Comparison of ENCODE assay signal across 8 mouse cellular contexts in the genomic region with DNA sequence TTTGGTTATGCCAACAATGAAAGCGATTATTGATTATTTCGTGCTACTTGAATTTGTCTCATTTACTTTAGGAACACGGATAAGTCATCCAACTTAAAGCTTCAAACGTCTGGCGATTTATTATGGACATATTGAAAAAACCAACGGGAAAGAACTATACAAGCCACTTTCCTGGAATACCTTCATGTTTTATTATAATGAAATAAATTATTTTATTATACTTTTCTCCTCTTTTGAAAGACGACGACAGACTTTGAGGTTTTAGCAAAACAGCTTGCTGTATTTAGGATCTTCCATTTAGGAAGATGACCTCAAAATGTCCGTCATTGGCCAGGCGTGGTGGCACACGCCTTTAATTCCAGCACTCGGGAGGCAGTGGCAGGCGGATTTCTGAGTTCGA. TPM values are rescaled to one million over a fixed set of nuclear protein-coding genes. Genes with fewer than 3 reads are reported as not detected.
DNase-seq lines count a peak whose midpoint lies in the region; ATAC-seq and TF ChIP-seq lines count a peak whose summit lies in the region.

No protein-coding gene starts in this region.

- peak overlapping the region; percentile 69 for H3K27ac ChIP-seq in heart, adult 2 months
- peak overlapping the region; percentile 60; the same call in 1 of the 2 replicates for H3K27ac ChIP-seq in forebrain, embryonic 13.5 days
- H3K27ac ChIP-seq in liver, embryonic 15.5 days (replicated peaks) = peak overlapping the region; percentile 96

- peak overlapping the region; percentile 49 for H3K4me3 ChIP-seq in heart, adult 2 months
- peak overlapping the region; percentile 57 for H3K4me3 ChIP-seq in forebrain, embryonic 13.5 days
- H3K4me3 ChIP-seq in liver, embryonic 15.5 days (replicated peaks) = peak overlapping the region; percentile 72

- no peaks in the 10 kb centered on the region for H3K9me3 ChIP-seq in forebrain, embryonic 13.5 days (replicated peaks)
- no peaks in the 10 kb centered on the region for H3K9me3 ChIP-seq in liver, embryonic 15.5 days (replicated peaks)

- H3K9ac ChIP-seq in heart, adult 2 months (ENCODE audit: low read depth, low read length) = no peak overlapping the region
- H3K9ac ChIP-seq in forebrain, embryonic 13.5 days = no peak overlapping the region; the same call in 1 of the 2 replicates
- peak overlapping the region; percentile 32 for H3K9ac ChIP-seq in liver, embryonic 15.5 days

- DNase-seq in heart, adult 2 months = no peak
- DNase-seq in heart, postnatal 36 days = no peak
- peak; percentile 56 for DNase-seq in 416B (ENCODE audit: low read depth)
- DNase-seq in urinary bladder, postnatal 10 days (ENCODE audit: low spot score) = no peak
- DNase-seq in urinary bladder, adult 2 months (ENCODE audit: low spot score) = no peak
- no peak for DNase-seq in yolk sac, embryonic 10.5 days (ENCODE audit: low spot score)

- TF ChIP-seq POLR2A in heart, adult 2 months (IDR thresholded peaks at IDR 0.05; ENCODE audit: insufficient read depth, low read depth, low read length) = no peak

- intact Hi-C loops in heart, adult 2 months (cut with DNase I) = no loop called here
- intact Hi-C loops in heart, postnatal 36 days (cut with DNase I) = loop anchor here (5.0 kb wide), 1 partner anchor 127 kb away; a partner anchor contains a TSS

- WGBS in heart, adult 2 months = 48% methylated on average over 14 of the region's 14 CpGs
- 60% methylated on average over 14 of the region's 14 CpGs for WGBS in forebrain, embryonic 13.5 days
- WGBS in liver, embryonic 15.5 days (ENCODE audit: insufficient replicate concordance) = 38% methylated on average over 14 of the region's 14 CpGs

- peak overlapping the region; percentile 52 for H3K4me2 ChIP-seq in forebrain, embryonic 13.5 days
- peak overlapping the region; percentile 80 for H3K4me2 ChIP-seq in liver, embryonic 15.5 days

- no peaks in the 10 kb centered on the region for H3K27me3 ChIP-seq in heart, adult 2 months (ENCODE audit: control insufficient read depth, insufficient read depth, low read length)
- H3K27me3 ChIP-seq in forebrain, embryonic 13.5 days = no peaks in the 10 kb centered on the region
- H3K27me3 ChIP-seq in liver, embryonic 15.5 days = no peaks in the 10 kb centered on the region

- TF ChIP-seq CTCF in heart, adult 2 months (IDR thresholded peaks at IDR 0.05) = no peak

- no peak for ATAC-seq in forebrain, embryonic 13.5 days
- no peak for ATAC-seq in liver, embryonic 15.5 days (ENCODE audit: insufficient read depth)

- H3K4me1 ChIP-seq in heart, adult 2 months (ENCODE audit: control insufficient read depth, insufficient read depth, low read length) = peaks cover 10% of the 10 kb centered on the region
- H3K4me1 ChIP-seq in forebrain, embryonic 13.5 days = peaks cover 42% of the 10 kb centered on the region
- H3K4me1 ChIP-seq in liver, embryonic 15.5 days (replicated peaks) = peaks cover 57% of the 10 kb centered on the region

- peaks cover 5% of the 10 kb centered on the region; the same call in 1 of the 2 replicates for H3K36me3 ChIP-seq in heart, adult 2 months (ENCODE audit: control insufficient read depth, insufficient read depth, low read length)
- H3K36me3 ChIP-seq in forebrain, embryonic 13.5 days (ENCODE audit: poor library complexity, severe bottlenecking) = peaks cover 25% of the 10 kb centered on the region
- H3K36me3 ChIP-seq in liver, embryonic 15.5 days (replicated peaks) = peaks cover 28% of the 10 kb centered on the region

- no peaks in the 10 kb centered on the region for H3K79me2 ChIP-seq in heart, adult 2 months (replicated peaks; ENCODE audit: control insufficient read depth, insufficient read depth, low read length)

- TF ChIP-seq EP300 in heart, adult 2 months (IDR thresholded peaks at IDR 0.05; ENCODE audit: insufficient read depth, low read depth, low read length) = no peak

RNA-seq across cellular contexts. Expression of a gene that starts 0.8 kb away (rescaled TPM):
- total RNA-seq in heart, adult 2 months (2021) = 10 to 100 TPM; 13.2 to 13.3 TPM
- 4.2 and 8.3 TPM in 2 replicates for polyA plus RNA-seq in heart, adult 2 months (2012; rRNA removed)
- total RNA-seq in heart, postnatal 36 days (2021) = 10 to 100 TPM; 12.2 to 14.2 TPM
- 15.1 and 18.4 TPM in 2 replicates for polyA plus RNA-seq in forebrain, embryonic 13.5 days (2015; fragmentation: Nextera tagmentation; extraction: Ambion mirVana)
- 8.5 and 9.1 TPM in 2 replicates for polyA plus RNA-seq in liver, embryonic 15.5 days (2015; fragmentation: Nextera tagmentation; extraction: Ambion mirVana)
- 10.4 and 14.2 TPM in 2 replicates for polyA plus RNA-seq in urinary bladder, adult 2 months (2012; rRNA removed)

RNA-seq across cellular contexts. Expression of a gene that starts 2.5 kb away (rescaled TPM):
- total RNA-seq in heart, adult 2 months (2021) = 10 to 100 TPM; 83.0 to 90.1 TPM
- 108 and 134 TPM in 2 replicates for polyA plus RNA-seq in heart, adult 2 months (2012; rRNA removed)
- total RNA-seq in heart, postnatal 36 days (2021) = 10 to 100 TPM; 87.6 to 91.6 TPM
- 1,790 and 1,841 TPM in 2 replicates for polyA plus RNA-seq in forebrain, embryonic 13.5 days (2015; fragmentation: Nextera tagmentation; extraction: Ambion mirVana)
- polyA plus RNA-seq in liver, embryonic 15.5 days (2015; fragmentation: Nextera tagmentation; extraction: Ambion mirVana) = 379 and 391 TPM in 2 replicates
- polyA plus RNA-seq in urinary bladder, adult 2 months (2012; rRNA removed) = 257 TPM in 2 replicates

RNA-seq across cellular contexts. Expression of a gene that starts 17.5 kb away (rescaled TPM):
- 100 to 1,000 TPM; 133 to 148 TPM for total RNA-seq in heart, adult 2 months (2021)
- polyA plus RNA-seq in heart, adult 2 months (2012; rRNA removed) = 138 and 144 TPM in 2 replicates
- total RNA-seq in heart, postnatal 36 days (2021) = 100 to 1,000 TPM; 154 to 159 TPM
- 57.0 and 57.7 TPM in 2 replicates for polyA plus RNA-seq in forebrain, embryonic 13.5 days (2015; fragmentation: Nextera tagmentation; extraction: Ambion mirVana)
- 33.7 and 42.4 TPM in 2 replicates for polyA plus RNA-seq in liver, embryonic 15.5 days (2015; fragmentation: Nextera tagmentation; extraction: Ambion mirVana)
- 156 and 192 TPM in 2 replicates for polyA plus RNA-seq in urinary bladder, adult 2 months (2012; rRNA removed)

RNA-seq across cellular contexts. Expression of a gene that starts 19.1 kb away (rescaled TPM):
- total RNA-seq in heart, adult 2 months (2021) = 10 to 100 TPM; 15.6 to 37.0 TPM
- polyA plus RNA-seq in heart, adult 2 months (2012; rRNA removed) = 30.9 and 33.1 TPM in 2 replicates
- total RNA-seq in heart, postnatal 36 days (2021) = 10 to 100 TPM; 26.8 to 43.0 TPM
- 4.5 and 5.2 TPM in 2 replicates for polyA plus RNA-seq in forebrain, embryonic 13.5 days (2015; fragmentation: Nextera tagmentation; extraction: Ambion mirVana)
- polyA plus RNA-seq in liver, embryonic 15.5 days (2015; fragmentation: Nextera tagmentation; extraction: Ambion mirVana) = 22.9 and 23.7 TPM in 2 replicates
- polyA plus RNA-seq in urinary bladder, adult 2 months (2012; rRNA removed) = 55.3 and 73.7 TPM in 2 replicates

RNA-seq across cellular contexts. Expression of a gene that starts 20.6 kb away (rescaled TPM):
- total RNA-seq in heart, adult 2 months (2021) = 1 to 10 TPM; 1.8 TPM
- 5.3 and 5.6 TPM in 2 replicates for polyA plus RNA-seq in heart, adult 2 months (2012; rRNA removed)
- 1 to 10 TPM; 2.3 to 2.4 TPM for total RNA-seq in heart, postnatal 36 days (2021)
- 41.3 and 47.9 TPM in 2 replicates for polyA plus RNA-seq in forebrain, embryonic 13.5 days (2015; fragmentation: Nextera tagmentation; extraction: Ambion mirVana)
- polyA plus RNA-seq in liver, embryonic 15.5 days (2015; fragmentation: Nextera tagmentation; extraction: Ambion mirVana) = 22.0 and 22.5 TPM in 2 replicates
- 10.9 and 11.6 TPM in 2 replicates for polyA plus RNA-seq in urinary bladder, adult 2 months (2012; rRNA removed)
